Mouse (Mus musculus) lung, postnatal 0 days (tissue): ENCODE measurements around the gene 9430007A20Rik.

Source experiments
- CTCF ChIP-seq: IDR thresholded peaks from 2 replicates; pipeline ENCODE4 v1.5.1; 2016; ENCODE audit warnings: antibody characterized with exemption, mild to moderate bottlenecking
- EP300 ChIP-seq: IDR thresholded peaks from 2 replicates; pipeline ENCODE4 v1.6.1; 2016; ENCODE audit warnings: antibody characterized with exemption, mild to moderate bottlenecking, control low read depth

- TF ChIP-seq EP300 = no peak
- no peak for TF ChIP-seq CTCF
Measured at GRCm38 (mm10) chr4:144561205-144561604, 41.6 kb downstream of the 9430007A20Rik start.
